Mouse (Mus musculus) CH12.LX (cell line): ENCODE data around the gene Chd9. TPM values are rescaled to one million over a fixed set of nuclear protein-coding genes. Genes with fewer than 3 reads are reported as not detected.

ENCODE experiments used
- DNase-seq: peaks from one replicate; pipeline ENCODE4 v3.0.0-alpha.2; 2013; ENCODE audit errors: extremely low read depth
- H3K27ac ChIP-seq: 2 replicates; pipeline ENCODE4 v1.5.1; 2012; ENCODE audit warnings: low read depth, mild to moderate bottlenecking, control low read depth, moderate library complexity; ENCODE audit not compliant: insufficient read depth
- H3K27me3 ChIP-seq: replicated peaks from 2 replicates; pipeline ENCODE3; 2012; ENCODE audit warnings: inconsistent platforms
- H3K36me3 ChIP-seq, 2 experiments: replicated peaks in 1 of 2; 2 replicates each; pipeline versions ENCODE3 to v1.6.1; 2012; ENCODE audit warnings: inconsistent platforms in 1 of 2, low read length in 1 of 2, mild to moderate bottlenecking in 1 of 2, mixed read lengths in 1 of 2, moderate library complexity in 1 of 2; ENCODE audit not compliant: control insufficient read depth in 1 of 2, insufficient read depth in 1 of 2
- H3K4me1 ChIP-seq, 2 experiments: 2 replicates each; pipeline ENCODE4 v1.6.1; 2012; ENCODE audit warnings: inconsistent platforms in 1 of 2, moderate library complexity in 1 of 2; ENCODE audit not compliant: insufficient read depth in 2 of 2, control insufficient read depth in 1 of 2
- H3K4me2 ChIP-seq: 2 replicates; pipeline ENCODE4 v1.6.1; 2012; ENCODE audit warnings: low read depth, mild to moderate bottlenecking, control low read depth; ENCODE audit not compliant: poor library complexity, insufficient read depth, severe bottlenecking
- H3K4me3 ChIP-seq, 3 experiments: fragments of 150-350 bp in 1 of 3; sonication (generic) in 1 of 3; replicated peaks in 1 of 3; 2 replicates each; pipeline versions ENCODE3 to v1.5.1; 2011 to 2012; ENCODE audit warnings: low read depth in 2 of 3, low read length in 2 of 3, mild to moderate bottlenecking in 2 of 3, moderate library complexity in 2 of 3, control low read depth in 1 of 3, improper control_type of control experiment in 1 of 3, inconsistent platforms in 1 of 3, mixed read lengths in 1 of 3; ENCODE audit not compliant: poor library complexity in 1 of 3
- H3K79me2 ChIP-seq: replicated peaks from 2 replicates; pipeline ENCODE4 v1.6.1; 2012; ENCODE audit warnings: mild to moderate bottlenecking, moderate library complexity; ENCODE audit not compliant: control insufficient read depth, poor library complexity, insufficient read depth, severe bottlenecking; ENCODE audit errors: extremely low read depth
- H3K9ac ChIP-seq: 2 replicates; pipeline ENCODE4 v1.6.1; 2012; ENCODE audit warnings: low read depth, mild to moderate bottlenecking, control low read depth, moderate library complexity; ENCODE audit not compliant: insufficient read depth
- H3K9me3 ChIP-seq: replicated peaks from 2 replicates; pipeline ENCODE3; 2012; ENCODE audit warnings: low read length, inconsistent platforms, mixed read lengths
- BHLHE40 ChIP-seq: IDR thresholded peaks from 2 replicates; pipeline ENCODE4 v1.6.1; 2011; ENCODE audit warnings: mild to moderate bottlenecking, low read depth, low read length, improper control_type of control experiment
- CTCF ChIP-seq, 2 experiments: IDR thresholded peaks in 1 of 2; conservative IDR thresholded peaks in 1 of 2; 2 replicates each; pipeline ENCODE4 v1.5.1; 2011 to 2012; ENCODE audit warnings: low read depth in 2 of 2, low read length in 2 of 2, improper control_type of control experiment in 1 of 2, inconsistent platforms in 1 of 2, mild to moderate bottlenecking in 1 of 2, moderate library complexity in 1 of 2
- E2F4 ChIP-seq: IDR thresholded peaks from 2 replicates; pipeline ENCODE4 v1.6.1; 2011; ENCODE audit warnings: low read depth, low read length, improper control_type of control experiment; ENCODE audit not compliant: insufficient replicate concordance
- ELF1 ChIP-seq: IDR thresholded peaks from 2 replicates; pipeline ENCODE4 v1.6.1; 2014; ENCODE audit warnings: low read depth, mild to moderate bottlenecking, inconsistent platforms, low read length, improper control_type of control experiment
- EP300 ChIP-seq: IDR thresholded peaks from 2 replicates; pipeline ENCODE4 v1.6.1; 2011; ENCODE audit warnings: low read length, improper control_type of control experiment
- ETS1 ChIP-seq: conservative IDR thresholded peaks from 2 replicates; pipeline ENCODE4 v1.6.1; 2012; ENCODE audit warnings: low read depth, mild to moderate bottlenecking, inconsistent platforms, low read length, improper control_type of control experiment, moderate library complexity
- GABPA ChIP-seq: IDR thresholded peaks from 2 replicates; pipeline ENCODE4 v1.6.1; 2012; ENCODE audit warnings: low read depth, low read length, improper control_type of control experiment, inconsistent platforms; ENCODE audit not compliant: insufficient replicate concordance
- JUN ChIP-seq: IDR thresholded peaks from 2 replicates; pipeline ENCODE4 v1.6.1; 2011; ENCODE audit warnings: low read depth, mild to moderate bottlenecking, low read length, improper control_type of control experiment, moderate library complexity; ENCODE audit not compliant: insufficient read depth
- JUND ChIP-seq: conservative IDR thresholded peaks from 2 replicates; pipeline ENCODE4 v1.6.1; 2011; ENCODE audit warnings: low read depth, low read length, improper control_type of control experiment
- MEF2A ChIP-seq: IDR thresholded peaks from 2 replicates; pipeline ENCODE4 v1.6.1; 2014; ENCODE audit warnings: low read depth, mild to moderate bottlenecking, inconsistent platforms, low read length, improper control_type of control experiment, borderline replicate concordance
- MXI1 ChIP-seq: IDR thresholded peaks from 2 replicates; pipeline ENCODE4 v1.6.1; 2011; ENCODE audit warnings: mild to moderate bottlenecking, low read depth, low read length, improper control_type of control experiment
- MYC ChIP-seq: IDR thresholded peaks from 2 replicates; pipeline ENCODE4 v1.6.1; 2011; ENCODE audit warnings: low read depth, mild to moderate bottlenecking, improper control_type of control experiment, low read length
- PAX5 ChIP-seq: IDR thresholded peaks from 2 replicates; pipeline ENCODE4 v1.6.1; 2012; ENCODE audit warnings: low read length, inconsistent platforms, mixed read lengths
- POLR2A ChIP-seq: IDR thresholded peaks from 2 replicates; pipeline ENCODE4 v1.6.1; 2011; ENCODE audit warnings: low read depth, mild to moderate bottlenecking, improper control_type of control experiment, low read length
- POLR2AphosphoS2 ChIP-seq: IDR thresholded peaks from 2 replicates; pipeline ENCODE4 v1.6.1; 2011; ENCODE audit warnings: low read depth, low read length, improper control_type of control experiment
- RAD21 ChIP-seq: IDR thresholded peaks from 2 replicates; pipeline ENCODE4 v1.6.1; 2011; ENCODE audit warnings: low read depth, mild to moderate bottlenecking, low read length, improper control_type of control experiment, moderate library complexity
- RCOR1 ChIP-seq: conservative IDR thresholded peaks from 2 replicates; pipeline ENCODE4 v1.6.1; 2012; ENCODE audit warnings: low read depth, mild to moderate bottlenecking, inconsistent platforms, low read length, improper control_type of control experiment
- SMC3 ChIP-seq: IDR thresholded peaks from 2 replicates; pipeline ENCODE4 v1.6.1; 2011; ENCODE audit warnings: low read depth, low read length, improper control_type of control experiment
- TBP ChIP-seq: conservative IDR thresholded peaks from 2 replicates; pipeline ENCODE4 v1.6.1; 2011; ENCODE audit warnings: low read depth, low read length, improper control_type of control experiment
- USF1 ChIP-seq: IDR thresholded peaks from 2 replicates; pipeline ENCODE4 v1.6.1; 2014; ENCODE audit warnings: low read depth, mild to moderate bottlenecking, inconsistent platforms, low read length, improper control_type of control experiment
- USF2 ChIP-seq: conservative IDR thresholded peaks from 2 replicates; pipeline ENCODE4 v1.6.1; 2011; ENCODE audit warnings: low read depth, low read length, improper control_type of control experiment
- ZC3H11A ChIP-seq: IDR thresholded peaks from 2 replicates; pipeline ENCODE4 v1.6.1; 2012; ENCODE audit warnings: low read depth, mild to moderate bottlenecking, inconsistent platforms, low read length, improper control_type of control experiment
- ZMIZ1 ChIP-seq: IDR thresholded peaks from 2 replicates; pipeline ENCODE4 v1.6.1; 2012; ENCODE audit warnings: low read depth, mild to moderate bottlenecking, inconsistent platforms, low read length, improper control_type of control experiment
- dilution Hi-C: fragments of 300-500 bp; cut with MboI; formaldehyde crosslinking; loops from 2 replicates; pipeline ENCODE4 v1.14.3; 2020; ENCODE audit warnings: low sequenced_read_pairs; ENCODE audit not compliant: extremely low pct_unique_long_range_greater_than_20kb, extremely low pct_ligation_motif_present
- in situ Hi-C: fragments of 300-500 bp; cut with MboI; formaldehyde crosslinking; loops from 3 replicates; pipeline ENCODE4 v1.14.3; 2019; ENCODE audit warnings: low sequenced_read_pairs, low pct_ligation_motif_present, low pct_unique_long_range_greater_than_20kb, mixed read lengths
- polyA plus RNA-seq: library from polyadenylated mRNA; unstranded; fragments of >175 nt; gene quantifications from 2 replicates; pipeline ENCODE4 v1.2.1, GENCODE M21; 2012; ENCODE audit warnings: low read depth; ENCODE audit not compliant: insufficient read length
- total RNA-seq, 2 experiments: library from RNA; depleted of rRNA; stranded (reverse); fragments of 300-350 nt in 1 of 2; fragments of >200 nt in 1 of 2; gene quantifications; 2 replicates each; pipeline ENCODE4 v1.2.3; 2012 to 2014

Chd9 gene
- total and polyA plus RNA-seq, 3 experiments: 12.7 to 188 (median 15.1) TPM

- no peak; the same call in 1 of the 2 replicates for TF ChIP-seq ETS1
- TF ChIP-seq, all 38 proteins: peak for 22
Observed at GRCm38 (mm10) chr8:90794990-90795861, 32.9 kb upstream of the Chd9 start (continued).

DNA sequence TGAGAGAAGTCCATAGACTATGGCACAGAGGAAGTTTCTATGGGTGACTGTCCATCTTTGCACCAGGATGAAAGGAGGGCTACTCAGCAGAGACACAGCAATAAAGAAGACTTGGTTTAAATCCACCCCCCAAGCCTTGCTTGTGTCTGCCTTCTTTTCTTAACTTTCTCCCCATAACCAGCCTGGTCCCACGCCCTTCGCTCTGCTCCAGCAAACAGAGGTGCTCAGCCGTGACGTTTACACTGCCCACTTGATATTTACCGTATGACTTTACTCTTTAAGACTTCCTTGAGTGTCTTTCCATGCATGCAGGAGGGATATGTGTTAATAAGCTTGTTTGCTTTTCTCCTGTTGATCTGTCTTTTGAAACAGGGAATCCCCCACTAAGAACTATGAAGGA lies 28.7 kb upstream of the Chd9 start:
- H3K79me2 ChIP-seq: no peaks in the 10 kb centered on the region
- in situ Hi-C loops (loop anchor here (25.0 kb wide), 1 partner anchor 787 kb away; no protein-coding TSS in a partner anchor), dilution Hi-C loops (no loop called here)
- H3K4me1 ChIP-seq: peaks cover 4 to 33% of the 10 kb centered on the region in 2 experiments; a peak in 3 of 4 replicates
- H3K27ac ChIP-seq: no peak overlapping the region
- no peaks in the 10 kb centered on the region for H3K36me3 ChIP-seq
- no peak overlapping the region for H3K4me3 ChIP-seq
- peaks cover 10% of the 10 kb centered on the region for H3K9me3 ChIP-seq
- no peaks in the 10 kb centered on the region for H3K27me3 ChIP-seq
- H3K4me2 ChIP-seq: no peak overlapping the region
- DNase-seq: no peak
- no peak overlapping the region for H3K9ac ChIP-seq
- TF ChIP-seq USF2: no peak
- TF ChIP-seq ETS1: no peak
- no peak for TF ChIP-seq TBP
- TF ChIP-seq MEF2A: no peak
- no peak for TF ChIP-seq USF1
- no peak for TF ChIP-seq MXI1
- TF ChIP-seq JUND: no peak
- TF ChIP-seq ELF1: no peak
- TF ChIP-seq PAX5: no peak
- TF ChIP-seq POLR2A: no peak
- no peak for TF ChIP-seq ZC3H11A
- TF ChIP-seq RAD21: no peak
- no peak for TF ChIP-seq MYC
- TF ChIP-seq JUN: no peak
- TF ChIP-seq ZMIZ1: no peak
- no peak for TF ChIP-seq EP300

- dilution Hi-C loops: no loop called here
Observed at GRCm38 (mm10) chr8:90813602-90814320, 14.4 kb upstream of the Chd9 start.

More at GRCm38 (mm10) chr8:90813602-90814320, 14.4 kb upstream of the Chd9 start:
- in situ Hi-C loops: no loop called here
- Histone ChIP-seq H3K4me3 (no peak overlapping the region), H3K36me3 (no peaks in the 10 kb centered on the region), H3K9ac (no peak overlapping the region), H3K4me2 (no peak overlapping the region), H3K79me2 (no peaks in the 10 kb centered on the region), H3K9me3 (peaks cover 3% of the 10 kb centered on the region), H3K4me1 (0 out of 4 replicates have a peak, but pooled peaks cover 0 to 6% of the 10 kb centered on the region in 2 experiments), H3K27me3 (no peaks in the 10 kb centered on the region), H3K27ac (no peak overlapping the region)
- no peak for DNase-seq
- TF ChIP-seq SMC3 (peak; percentile 43), USF2 (no peak), ETS1 (no peak), POLR2AphosphoS2 (no peak), GABPA (no peak), RCOR1 (no peak), BHLHE40 (no peak), E2F4 (no peak), CTCF (conservative IDR thresholded peaks at IDR 0.05 in 1 of 2, IDR thresholded peaks at IDR 0.05 in 1 of 2; ENCODE audit: low read depth in 2 of 2, low read length in 2 of 2) (peak in 1 of 2 experiments; percentile 58; a peak in 2 of 4 replicates), USF1 (no peak), RAD21 (peak; percentile 47), ELF1 (no peak)
